Mouse (Mus musculus) CH12.LX (cell line): Measurements from ENCODE around the gene Dcaf6. TPM values are rescaled to one million over a fixed set of nuclear protein-coding genes. Genes with fewer than 3 reads are reported as not detected.

ENCODE experiments used
- DNase-seq: peaks from one replicate; pipeline ENCODE4 v3.0.0-alpha.2; 2013; ENCODE audit errors: extremely low read depth
- H3K27ac ChIP-seq: 2 replicates; pipeline ENCODE4 v1.5.1; 2012; ENCODE audit warnings: low read depth, mild to moderate bottlenecking, control low read depth, moderate library complexity; ENCODE audit not compliant: insufficient read depth
- H3K27me3 ChIP-seq: replicated peaks from 2 replicates; pipeline ENCODE3; 2012; ENCODE audit warnings: inconsistent platforms
- H3K36me3 ChIP-seq, 2 experiments: replicated peaks in 1 of 2; 2 replicates each; pipeline versions ENCODE3 to v1.6.1; 2012; ENCODE audit warnings: inconsistent platforms in 1 of 2, low read length in 1 of 2, mild to moderate bottlenecking in 1 of 2, mixed read lengths in 1 of 2, moderate library complexity in 1 of 2; ENCODE audit not compliant: control insufficient read depth in 1 of 2, insufficient read depth in 1 of 2
- H3K4me1 ChIP-seq, 2 experiments: 2 replicates each; pipeline ENCODE4 v1.6.1; 2012; ENCODE audit warnings: inconsistent platforms in 1 of 2, moderate library complexity in 1 of 2; ENCODE audit not compliant: insufficient read depth in 2 of 2, control insufficient read depth in 1 of 2
- H3K4me2 ChIP-seq: 2 replicates; pipeline ENCODE4 v1.6.1; 2012; ENCODE audit warnings: low read depth, mild to moderate bottlenecking, control low read depth; ENCODE audit not compliant: poor library complexity, insufficient read depth, severe bottlenecking
- H3K4me3 ChIP-seq, 3 experiments: fragments of 150-350 bp in 1 of 3; sonication (generic) in 1 of 3; replicated peaks in 1 of 3; 2 replicates each; pipeline versions ENCODE3 to v1.5.1; 2011 to 2012; ENCODE audit warnings: low read depth in 2 of 3, low read length in 2 of 3, mild to moderate bottlenecking in 2 of 3, moderate library complexity in 2 of 3, control low read depth in 1 of 3, improper control_type of control experiment in 1 of 3, inconsistent platforms in 1 of 3, mixed read lengths in 1 of 3; ENCODE audit not compliant: poor library complexity in 1 of 3
- H3K79me2 ChIP-seq: replicated peaks from 2 replicates; pipeline ENCODE4 v1.6.1; 2012; ENCODE audit warnings: mild to moderate bottlenecking, moderate library complexity; ENCODE audit not compliant: control insufficient read depth, poor library complexity, insufficient read depth, severe bottlenecking; ENCODE audit errors: extremely low read depth
- H3K9ac ChIP-seq: 2 replicates; pipeline ENCODE4 v1.6.1; 2012; ENCODE audit warnings: low read depth, mild to moderate bottlenecking, control low read depth, moderate library complexity; ENCODE audit not compliant: insufficient read depth
- H3K9me3 ChIP-seq: replicated peaks from 2 replicates; pipeline ENCODE3; 2012; ENCODE audit warnings: low read length, inconsistent platforms, mixed read lengths
- CHD1 ChIP-seq: IDR thresholded peaks from 2 replicates; pipeline ENCODE4 v1.6.1; 2012; ENCODE audit warnings: low read depth, low read length, improper control_type of control experiment, inconsistent platforms
- CTCF ChIP-seq, 2 experiments: IDR thresholded peaks in 1 of 2; conservative IDR thresholded peaks in 1 of 2; 2 replicates each; pipeline ENCODE4 v1.5.1; 2011 to 2012; ENCODE audit warnings: low read depth in 2 of 2, low read length in 2 of 2, improper control_type of control experiment in 1 of 2, inconsistent platforms in 1 of 2, mild to moderate bottlenecking in 1 of 2, moderate library complexity in 1 of 2
- E2F4 ChIP-seq: IDR thresholded peaks from 2 replicates; pipeline ENCODE4 v1.6.1; 2011; ENCODE audit warnings: low read depth, low read length, improper control_type of control experiment; ENCODE audit not compliant: insufficient replicate concordance
- ELF1 ChIP-seq: IDR thresholded peaks from 2 replicates; pipeline ENCODE4 v1.6.1; 2014; ENCODE audit warnings: low read depth, mild to moderate bottlenecking, inconsistent platforms, low read length, improper control_type of control experiment
- EP300 ChIP-seq: IDR thresholded peaks from 2 replicates; pipeline ENCODE4 v1.6.1; 2011; ENCODE audit warnings: low read length, improper control_type of control experiment
- HCFC1 ChIP-seq: IDR thresholded peaks from 2 replicates; pipeline ENCODE4 v1.6.1; 2012; ENCODE audit warnings: low read depth, mild to moderate bottlenecking, inconsistent platforms, low read length, improper control_type of control experiment
- JUND ChIP-seq: conservative IDR thresholded peaks from 2 replicates; pipeline ENCODE4 v1.6.1; 2011; ENCODE audit warnings: low read depth, low read length, improper control_type of control experiment
- KAT2A ChIP-seq: IDR thresholded peaks from 2 replicates; pipeline ENCODE4 v1.6.1; 2012; ENCODE audit warnings: low read length, improper control_type of control experiment, inconsistent platforms; ENCODE audit not compliant: insufficient replicate concordance
- MAX ChIP-seq: IDR thresholded peaks from 2 replicates; pipeline ENCODE4 v1.6.1; 2011; ENCODE audit warnings: low read length, improper control_type of control experiment
- MXI1 ChIP-seq: IDR thresholded peaks from 2 replicates; pipeline ENCODE4 v1.6.1; 2011; ENCODE audit warnings: mild to moderate bottlenecking, low read depth, low read length, improper control_type of control experiment
- MYC ChIP-seq: IDR thresholded peaks from 2 replicates; pipeline ENCODE4 v1.6.1; 2011; ENCODE audit warnings: low read depth, mild to moderate bottlenecking, improper control_type of control experiment, low read length
- POLR2A ChIP-seq: IDR thresholded peaks from 2 replicates; pipeline ENCODE4 v1.6.1; 2011; ENCODE audit warnings: low read depth, mild to moderate bottlenecking, improper control_type of control experiment, low read length
- RAD21 ChIP-seq: IDR thresholded peaks from 2 replicates; pipeline ENCODE4 v1.6.1; 2011; ENCODE audit warnings: low read depth, mild to moderate bottlenecking, low read length, improper control_type of control experiment, moderate library complexity
- RCOR1 ChIP-seq: conservative IDR thresholded peaks from 2 replicates; pipeline ENCODE4 v1.6.1; 2012; ENCODE audit warnings: low read depth, mild to moderate bottlenecking, inconsistent platforms, low read length, improper control_type of control experiment
- SIN3A ChIP-seq: IDR thresholded peaks from 2 replicates; pipeline ENCODE4 v1.6.1; 2012; ENCODE audit warnings: low read length, improper control_type of control experiment, inconsistent platforms
- TBP ChIP-seq: conservative IDR thresholded peaks from 2 replicates; pipeline ENCODE4 v1.6.1; 2011; ENCODE audit warnings: low read depth, low read length, improper control_type of control experiment
- TCF12 ChIP-seq: IDR thresholded peaks from 2 replicates; pipeline ENCODE4 v1.6.1; 2014; ENCODE audit warnings: low read depth, mild to moderate bottlenecking, inconsistent platforms, low read length, improper control_type of control experiment
- USF1 ChIP-seq: IDR thresholded peaks from 2 replicates; pipeline ENCODE4 v1.6.1; 2014; ENCODE audit warnings: low read depth, mild to moderate bottlenecking, inconsistent platforms, low read length, improper control_type of control experiment
- USF2 ChIP-seq: conservative IDR thresholded peaks from 2 replicates; pipeline ENCODE4 v1.6.1; 2011; ENCODE audit warnings: low read depth, low read length, improper control_type of control experiment
- ZKSCAN1 ChIP-seq: IDR thresholded peaks from 2 replicates; pipeline ENCODE4 v1.6.1; 2012; ENCODE audit warnings: low read depth, inconsistent platforms, low read length, improper control_type of control experiment, borderline replicate concordance
- ZNF384 ChIP-seq: IDR thresholded peaks from 2 replicates; pipeline ENCODE4 v1.6.1; 2012; ENCODE audit warnings: low read depth, low read length, improper control_type of control experiment, inconsistent platforms
- dilution Hi-C: fragments of 300-500 bp; cut with MboI; formaldehyde crosslinking; loops from 2 replicates; pipeline ENCODE4 v1.14.3; 2020; ENCODE audit warnings: low sequenced_read_pairs; ENCODE audit not compliant: extremely low pct_unique_long_range_greater_than_20kb, extremely low pct_ligation_motif_present
- in situ Hi-C: fragments of 300-500 bp; cut with MboI; formaldehyde crosslinking; loops from 3 replicates; pipeline ENCODE4 v1.14.3; 2019; ENCODE audit warnings: low sequenced_read_pairs, low pct_ligation_motif_present, low pct_unique_long_range_greater_than_20kb, mixed read lengths
- polyA plus RNA-seq: library from polyadenylated mRNA; unstranded; fragments of >175 nt; gene quantifications from 2 replicates; pipeline ENCODE4 v1.2.1, GENCODE M21; 2012; ENCODE audit warnings: low read depth; ENCODE audit not compliant: insufficient read length
- total RNA-seq, 2 experiments: library from RNA; depleted of rRNA; stranded (reverse); fragments of 300-350 nt in 1 of 2; fragments of >200 nt in 1 of 2; gene quantifications; 2 replicates each; pipeline ENCODE4 v1.2.3; 2012 to 2014

The Dcaf6 gene
- total and polyA plus RNA-seq, 3 experiments: 3.7 to 4.1 (median 4.1) TPM

DNA sequence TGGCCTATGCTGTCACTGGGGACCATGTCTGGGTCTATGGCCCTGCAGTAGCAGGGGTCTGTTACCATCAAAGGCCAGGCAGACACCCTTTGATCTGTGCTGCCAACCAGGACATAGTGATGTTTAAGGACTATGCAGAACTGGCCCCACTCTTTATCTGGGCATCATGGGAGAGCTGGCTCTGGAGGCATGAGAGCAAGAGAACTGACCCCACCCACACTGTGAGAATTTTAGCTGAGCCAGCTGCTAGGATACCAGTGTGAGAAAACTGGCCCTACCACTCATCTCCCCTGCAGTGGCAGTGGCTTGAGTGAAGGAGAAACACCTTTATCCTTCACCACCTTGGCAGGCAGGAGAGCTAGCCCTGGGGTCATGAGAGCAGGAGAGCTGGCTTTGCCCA is 19.1 kb downstream of the Dcaf6 start:
- no peak overlapping the region for H3K4me2 ChIP-seq
- H3K79me2 ChIP-seq: no peaks in the 10 kb centered on the region
- no peaks in the 10 kb centered on the region for H3K27me3 ChIP-seq
- DNase-seq: no peak
- H3K9ac ChIP-seq: no peak overlapping the region
- no peaks in the 10 kb centered on the region for H3K4me1 ChIP-seq
- in situ Hi-C loops: no loop called here
- H3K9me3 ChIP-seq: no peaks in the 10 kb centered on the region
- dilution Hi-C loops: no loop called here
- no peak for TF ChIP-seq CTCF (conservative IDR thresholded peaks at IDR 0.05 in 1 of 2, IDR thresholded peaks at IDR 0.05 in 1 of 2; ENCODE audit: low read depth in 2 of 2, low read length in 2 of 2)
- no peak for TF ChIP-seq ZKSCAN1
- TF ChIP-seq USF1: no peak
- no peak for TF ChIP-seq EP300
- no peak for TF ChIP-seq ZNF384
- TF ChIP-seq RCOR1: no peak
- TF ChIP-seq CHD1: no peak
- TF ChIP-seq MXI1: no peak
- no peak overlapping the region for H3K4me3 ChIP-seq
- no peak overlapping the region for H3K27ac ChIP-seq
- no peaks in the 10 kb centered on the region for H3K36me3 ChIP-seq

DNA sequence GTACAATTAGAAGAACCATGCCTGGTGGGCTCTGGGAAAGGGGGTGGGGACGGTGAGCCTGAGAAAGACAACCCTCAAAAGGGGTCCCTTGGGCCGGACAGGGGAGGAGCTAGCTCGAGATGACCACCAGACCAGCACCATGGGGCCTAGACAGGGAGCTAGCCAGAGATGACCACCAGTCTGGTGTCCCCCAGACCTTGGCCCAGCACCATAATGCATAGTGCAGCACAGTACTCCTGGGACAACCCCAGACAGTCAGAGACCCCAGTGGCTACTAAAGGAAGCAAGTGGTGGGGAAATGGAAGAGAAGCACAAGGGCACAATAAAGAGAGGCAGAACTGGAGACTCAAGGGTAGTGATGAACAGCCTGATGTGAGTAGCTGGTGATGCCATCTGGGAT is 19.5 kb downstream of the Dcaf6 start:
- H3K4me2 ChIP-seq: no peak overlapping the region
- H3K79me2 ChIP-seq: no peaks in the 10 kb centered on the region
- no peaks in the 10 kb centered on the region for H3K4me1 ChIP-seq
- no peaks in the 10 kb centered on the region for H3K9me3 ChIP-seq
- TF ChIP-seq MAX: no peak
- no peak for TF ChIP-seq POLR2A
- no peak for TF ChIP-seq JUND
- TF ChIP-seq SIN3A: no peak
- no peak for TF ChIP-seq HCFC1
- TF ChIP-seq EP300: no peak
- no peak for TF ChIP-seq USF2
- no peak for TF ChIP-seq ELF1
- no peak for TF ChIP-seq MYC
- TF ChIP-seq USF1: no peak
- no peak for TF ChIP-seq KAT2A
- no peak for TF ChIP-seq RAD21
- TF ChIP-seq ZNF384: no peak
- no peak for TF ChIP-seq E2F4
- no peak for TF ChIP-seq TCF12
- TF ChIP-seq TBP: no peak
- no peak for DNase-seq
- no peaks in the 10 kb centered on the region for H3K36me3 ChIP-seq
- dilution Hi-C loops (no loop called here), in situ Hi-C loops (no loop called here)
- H3K27ac ChIP-seq: no peak overlapping the region
- H3K9ac ChIP-seq: no peak overlapping the region
- no peak overlapping the region for H3K4me3 ChIP-seq
- no peaks in the 10 kb centered on the region for H3K27me3 ChIP-seq
